Mouse (Mus musculus) adrenal gland, adult 8-10 months (tissue): ENCODE data around the gene Hacl1. TPM values are rescaled to one million over a fixed set of nuclear protein-coding genes. Genes with fewer than 3 reads are reported as not detected.

Source experiments
- DNase-seq: peaks from one replicate; pipeline ENCODE4 v3.0.0; 2022
- total RNA-seq, 4 experiments: library from RNA; stranded (reverse); gene quantifications; 2 replicates each; pipeline ENCODE4 v1.2.4; 2022

Gene Hacl1
- total RNA-seq, 4 experiments from 2014 or later = 30.2 to 50.3 (median 41.6) TPM

DNA sequence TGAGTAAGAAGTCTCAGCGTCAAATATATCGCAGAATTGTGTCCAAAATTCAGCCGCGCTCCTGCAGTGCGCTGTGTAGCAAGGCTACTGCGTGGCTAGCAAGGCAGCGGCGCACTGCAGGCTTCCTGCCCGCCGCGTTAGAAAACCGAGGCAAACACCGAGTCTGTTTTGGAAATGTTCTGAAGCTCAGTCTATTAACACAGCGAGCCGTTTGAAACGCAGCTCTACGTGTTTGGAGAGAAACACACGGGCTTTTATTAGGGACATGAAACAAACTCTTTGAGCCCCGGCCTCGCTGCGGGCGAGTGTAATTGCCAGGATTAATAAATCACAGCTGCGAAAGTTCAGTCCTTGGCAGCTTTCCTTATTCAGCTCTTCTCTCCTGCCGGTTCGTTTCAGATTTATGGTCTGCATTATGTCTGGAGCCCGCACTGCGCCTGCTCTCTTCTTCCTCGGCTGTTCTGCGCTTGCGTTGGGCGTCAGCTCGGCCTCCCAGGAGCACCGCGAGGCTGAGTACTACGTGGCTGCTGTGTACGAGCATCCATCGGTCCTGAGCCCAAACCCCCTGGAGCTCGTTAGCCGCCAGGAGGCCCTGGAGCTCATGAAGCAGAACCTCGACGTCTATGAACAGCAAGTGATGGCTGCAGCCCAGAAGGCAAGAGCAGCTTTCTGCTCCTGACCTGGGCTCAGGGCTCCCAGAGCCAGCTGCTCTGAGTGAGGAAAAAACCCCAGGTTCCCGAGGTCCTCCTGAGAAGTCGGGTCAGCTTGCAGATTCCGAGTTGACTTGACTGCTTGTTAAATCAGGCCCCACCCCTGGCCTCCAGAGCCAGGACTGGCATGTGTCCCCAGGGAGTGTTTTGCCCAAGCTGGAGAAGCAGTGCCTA is 20.8 kb upstream of the Hacl1 start:
- peak; percentile 89 for DNase-seq

GRCm38 (mm10) chr14:31660312-31661093 is 19.4 kb upstream of the Hacl1 start:
- no peak for DNase-seq

- peak; percentile 66 for DNase-seq
Observed at GRCm38 (mm10) chr14:31659501-31660181, 18.6 kb upstream of the Hacl1 start.

DNA sequence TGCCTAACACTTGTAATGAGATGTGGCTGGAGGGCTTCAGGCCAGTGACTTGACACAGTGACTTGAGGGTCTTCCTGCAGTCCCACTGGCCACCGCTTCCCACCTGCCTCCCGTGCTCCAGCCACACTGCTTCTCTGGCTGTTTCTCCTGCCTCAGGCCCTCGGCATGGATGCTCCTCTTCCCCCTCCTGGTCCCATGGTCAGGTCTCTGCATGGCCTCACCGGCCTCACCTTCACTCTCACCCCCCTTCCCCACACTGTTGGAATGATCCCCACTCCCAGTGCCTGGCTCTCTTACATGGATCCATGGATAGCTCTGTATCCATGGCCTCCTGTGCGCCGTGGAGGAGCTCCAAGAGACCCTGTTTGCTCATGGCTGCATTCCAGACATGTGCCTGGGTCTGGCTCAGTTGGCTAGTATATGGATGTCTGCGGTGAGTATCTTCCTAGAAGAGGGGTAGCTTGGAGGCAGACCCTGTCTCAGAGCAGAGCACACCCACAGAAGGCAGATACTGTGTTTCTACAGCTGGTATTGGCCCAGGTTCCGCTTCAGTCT is 17.1 kb upstream of the Hacl1 start:
- DNase-seq = no peak

DNA sequence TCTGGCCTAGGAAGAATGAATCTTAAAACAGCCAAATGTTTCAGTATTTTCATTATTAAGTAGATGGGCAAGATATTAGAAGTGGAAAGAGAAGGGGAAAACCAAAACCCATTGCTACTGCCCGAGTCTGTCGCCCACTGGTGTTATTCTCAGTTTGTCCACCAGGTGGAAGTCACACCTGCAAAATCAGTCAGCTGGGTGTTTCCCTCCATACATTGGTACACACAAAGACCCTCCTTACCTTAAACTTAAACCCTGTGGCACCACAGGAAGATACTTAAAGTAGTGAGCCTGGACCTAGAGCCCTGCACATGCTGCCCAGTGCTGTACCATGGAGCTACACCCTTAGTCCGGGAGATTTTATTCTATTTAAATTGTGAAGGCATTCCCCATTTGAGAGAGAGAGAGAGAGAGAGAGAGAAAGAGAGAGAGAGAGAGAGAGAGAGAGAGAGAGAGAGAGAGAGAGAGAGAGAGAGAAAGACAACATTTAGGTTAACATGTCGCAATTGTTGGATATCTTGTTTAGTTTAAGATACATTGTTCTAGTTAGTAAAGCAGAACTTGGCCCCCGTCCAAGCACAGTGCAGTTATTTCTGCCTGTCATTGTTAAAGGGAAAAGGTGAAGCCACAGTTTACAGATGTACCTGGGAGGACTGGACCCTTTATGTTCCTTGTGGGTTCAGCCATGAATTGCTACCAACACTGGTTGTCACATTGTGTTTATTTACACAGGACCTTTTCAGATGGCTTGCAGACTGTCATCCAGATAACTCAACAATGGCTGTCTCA is 16.0 kb upstream of the Hacl1 start:
- DNase-seq = no peak

DNA sequence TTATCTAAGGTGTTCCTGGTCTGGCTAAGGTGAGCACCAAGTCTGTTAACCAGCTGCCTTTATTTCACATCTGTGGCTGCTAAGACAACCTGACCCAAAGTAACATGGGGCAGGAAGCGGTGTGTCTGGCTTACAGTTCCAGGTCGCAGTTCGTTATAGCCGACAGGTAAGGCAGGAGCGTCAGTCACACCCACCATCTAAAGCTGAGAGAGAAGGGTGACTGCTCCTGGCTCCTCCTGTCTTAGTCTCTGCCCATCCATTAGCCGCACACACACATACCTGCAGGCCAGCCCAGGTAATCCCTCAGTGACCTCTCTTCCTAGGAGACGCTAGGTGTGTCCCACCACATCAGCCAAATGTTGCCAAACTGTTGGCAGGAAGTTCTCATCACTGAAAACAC is 15.3 kb upstream of the Hacl1 start:
- DNase-seq = no peak

- no peak for DNase-seq
Observed at GRCm38 (mm10) chr14:31655406-31655805, 14.3 kb upstream of the Hacl1 start.

DNA sequence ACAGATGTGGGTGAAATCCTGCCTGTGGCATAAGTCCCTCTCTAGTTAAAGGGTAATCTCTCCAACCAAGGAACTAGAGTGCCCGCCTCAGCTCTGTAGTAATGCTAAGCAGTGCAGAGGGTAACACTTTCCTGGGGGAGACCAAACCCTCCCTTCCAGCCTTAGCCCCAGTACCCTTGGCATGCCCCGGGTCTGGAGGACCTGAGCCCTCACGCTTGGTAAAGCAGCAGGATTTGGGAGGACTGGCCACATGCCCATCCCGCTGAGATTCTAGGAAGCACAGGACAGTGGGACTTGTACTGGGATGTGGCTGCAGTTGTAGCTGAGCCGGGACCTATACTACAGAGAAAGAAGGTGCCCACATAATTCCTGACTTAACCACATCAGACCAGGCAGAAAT is 13.7 kb upstream of the Hacl1 start:
- no peak for DNase-seq

- no peak for DNase-seq
Observed at GRCm38 (mm10) chr14:31653101-31653875, 12.2 kb upstream of the Hacl1 start.

DNA sequence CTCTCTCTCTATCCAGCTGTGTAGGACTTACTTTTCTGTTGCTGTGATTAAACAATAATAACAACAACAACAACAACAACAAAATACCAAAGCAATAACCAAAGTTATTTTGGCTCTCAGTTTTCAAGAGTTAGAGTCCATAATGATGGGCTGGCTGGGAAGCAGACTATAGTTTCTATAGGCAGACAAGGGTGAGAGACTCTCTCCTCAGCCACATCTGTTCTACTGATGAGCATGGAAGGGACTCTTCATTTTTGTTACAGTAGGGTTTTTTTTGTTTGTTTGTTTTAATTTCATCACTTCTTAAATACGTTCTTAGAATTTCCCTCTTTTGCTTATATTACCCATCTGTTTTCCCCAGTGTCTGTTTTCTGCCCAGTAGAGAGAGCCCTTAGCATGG is 11.5 kb upstream of the Hacl1 start:
- DNase-seq = no peak

GRCm38 (mm10) chr14:31652106-31652505 is 11.0 kb upstream of the Hacl1 start:
- no peak for DNase-seq

GRCm38 (mm10) chr14:31651206-31651605 is 10.1 kb upstream of the Hacl1 start:
- no peak for DNase-seq

- no peak for DNase-seq
Observed at GRCm38 (mm10) chr14:31650347-31650746, 9.3 kb upstream of the Hacl1 start.

DNA sequence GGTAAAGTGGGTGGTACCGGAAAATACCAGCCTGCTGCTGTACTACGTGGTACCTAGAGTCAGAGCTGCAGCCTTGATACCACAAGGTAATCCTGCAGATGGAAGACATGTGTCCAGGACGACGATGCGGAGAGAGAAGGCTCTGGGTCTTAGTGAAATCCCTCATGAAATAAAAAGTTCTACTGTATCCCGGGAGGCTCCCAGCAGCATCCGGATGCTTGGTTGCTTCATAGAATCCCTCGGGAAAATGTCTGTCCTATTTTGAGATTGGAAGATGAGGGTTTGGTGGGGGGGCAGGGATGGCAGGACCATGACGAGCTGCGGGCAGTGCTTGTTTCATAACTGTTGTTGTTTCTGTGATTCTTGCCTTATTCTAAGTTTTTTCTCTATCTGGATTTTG is 6.9 kb upstream of the Hacl1 start:
- DNase-seq = no peak

- DNase-seq = no peak
Observed at GRCm38 (mm10) chr14:31645920-31646319, 4.8 kb upstream of the Hacl1 start.

DNA sequence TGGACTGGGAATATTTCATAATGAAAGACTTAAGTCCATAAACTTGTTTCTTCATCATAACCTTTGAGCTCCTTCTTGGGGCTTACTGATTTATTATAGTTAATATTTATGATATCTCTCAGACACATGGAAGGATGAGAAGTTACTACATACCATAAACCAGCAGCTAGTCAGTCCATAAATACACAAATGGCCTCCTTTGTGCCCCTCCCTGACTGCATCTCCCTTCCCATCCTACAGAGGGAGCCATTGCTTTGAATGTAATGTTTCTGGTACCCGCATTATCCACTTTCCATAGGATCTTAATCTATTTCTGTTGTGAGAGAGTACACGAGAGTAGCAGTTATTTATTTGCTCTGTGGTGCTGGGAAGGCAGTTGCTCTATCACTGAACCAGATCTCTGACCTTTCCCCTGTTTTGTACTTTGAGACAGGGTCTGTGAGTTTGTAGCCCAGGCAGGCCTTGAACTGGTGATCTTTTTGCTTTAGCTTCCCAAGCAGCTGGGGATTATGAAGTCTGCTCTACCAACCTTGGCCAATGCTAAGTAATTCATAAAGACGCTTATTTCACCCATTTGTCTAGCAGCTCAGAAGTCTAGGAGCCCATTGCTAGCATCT is 4.0 kb upstream of the Hacl1 start:
- no peak for DNase-seq

DNA sequence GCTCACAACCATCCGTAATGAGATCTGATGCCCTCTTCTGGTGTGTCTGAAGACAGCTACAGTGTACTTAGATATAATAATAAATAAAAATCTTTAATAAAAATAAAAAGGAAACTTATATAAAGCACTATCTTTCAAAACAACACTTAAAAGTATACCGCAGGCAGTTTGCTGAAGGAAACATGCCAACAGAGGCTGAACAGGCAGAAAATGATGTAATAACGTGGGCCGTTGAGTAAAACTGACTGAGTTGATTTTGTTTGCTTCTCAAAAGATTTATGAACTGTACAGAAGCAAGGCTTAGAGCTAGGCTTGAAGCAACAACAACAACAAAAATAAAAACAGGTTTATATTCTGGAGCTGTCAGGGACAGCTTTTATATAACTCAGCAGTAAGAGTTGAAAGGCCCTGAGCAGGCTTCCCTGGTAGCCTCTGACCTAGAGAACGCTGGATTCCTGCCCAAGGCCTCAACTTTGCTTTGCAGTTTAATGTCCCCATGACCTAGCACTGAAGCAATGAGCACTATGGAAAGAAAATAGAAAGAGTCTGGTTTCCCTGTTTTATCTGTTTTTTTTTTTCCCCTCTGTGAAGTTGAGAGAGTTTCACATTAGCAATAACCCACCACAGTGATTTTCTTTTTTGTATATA is 3.2 kb upstream of the Hacl1 start:
- peak; percentile 77 for DNase-seq

GRCm38 (mm10) chr14:31641506-31642155 is 545 bp upstream of the Hacl1 start:
- no peak for DNase-seq

- DNase-seq = no peak
Observed at GRCm38 (mm10) chr14:31640346-31640889, 668 bp downstream of the Hacl1 start, which contains the start of gene Gm49387. Gene Gm49387, minus strand, starts transcription at chr14:31640878.
